Mouse (Mus musculus) induced T-regulatory cell, adult 2 months (primary cell): Measurements from ENCODE around the gene Sepsecs.

ENCODE experiments used
- DNase-seq: peaks from one replicate; pipeline ENCODE4 v3.0.0-alpha.2; 2012; ENCODE audit warnings: low read depth

Sepsecs gene

GRCm38 (mm10) chr5:52609672-52610071, 59.8 kb downstream of the Sepsecs start:
- DNase-seq: no peak

- no peak for DNase-seq
Observed at GRCm38 (mm10) chr5:52604582-52605041, 64.9 kb downstream of the Sepsecs start.

GRCm38 (mm10) chr5:52590612-52591011, 78.9 kb downstream of the Sepsecs start:
- no peak for DNase-seq
